Mouse (Mus musculus) activated CD4-positive, CD25-positive, alpha-beta regulatory T cell, adult 4 months (primary cell): ENCODE measurements around the gene Rcsd1. TPM values are rescaled to one million over a fixed set of nuclear protein-coding genes. Genes with fewer than 3 reads are reported as not detected.

Source experiments
- ATAC-seq: one replicate; pipeline ENCODE4 v1.8.0; 2017
- polyA plus RNA-seq, 2 experiments: library from polyadenylated mRNA; unstranded; fragments of 100-300 nt; shearing (Covaris generic); gene quantifications; one replicate each; pipeline ENCODE4 v1.2.1; 2017

The Rcsd1 gene
- polyA plus RNA-seq, result 100 to 1,000 TPM; 110 to 112 TPM

- peak; percentile 78 for ATAC-seq
These were observed at the start of gene Rcsd1 for GRCm38 (mm10) chr1:165709629-165710256. Gene Rcsd1, minus strand, starts transcription at chr1:165709757.

DNA sequence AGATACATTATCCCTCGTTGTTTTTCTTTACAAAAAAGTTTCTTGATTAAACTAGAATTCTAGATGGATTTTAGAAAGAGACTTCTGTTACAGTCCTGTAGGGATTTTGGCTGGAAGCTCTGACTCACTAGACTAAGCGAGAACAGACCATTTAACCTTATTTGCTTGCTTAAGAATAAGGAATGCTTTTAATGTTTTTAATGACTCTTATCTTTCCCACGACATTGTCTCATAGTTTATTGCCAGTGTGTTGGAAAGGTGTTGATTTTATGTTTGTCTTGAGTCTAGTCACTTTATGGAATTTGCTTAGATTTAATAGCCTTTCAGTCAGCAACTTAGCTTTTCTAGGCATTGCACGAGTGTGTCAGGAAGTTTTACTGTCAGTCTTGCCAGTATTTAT is 45.6 kb upstream of the Rcsd1 start:
- no peak for ATAC-seq

DNA sequence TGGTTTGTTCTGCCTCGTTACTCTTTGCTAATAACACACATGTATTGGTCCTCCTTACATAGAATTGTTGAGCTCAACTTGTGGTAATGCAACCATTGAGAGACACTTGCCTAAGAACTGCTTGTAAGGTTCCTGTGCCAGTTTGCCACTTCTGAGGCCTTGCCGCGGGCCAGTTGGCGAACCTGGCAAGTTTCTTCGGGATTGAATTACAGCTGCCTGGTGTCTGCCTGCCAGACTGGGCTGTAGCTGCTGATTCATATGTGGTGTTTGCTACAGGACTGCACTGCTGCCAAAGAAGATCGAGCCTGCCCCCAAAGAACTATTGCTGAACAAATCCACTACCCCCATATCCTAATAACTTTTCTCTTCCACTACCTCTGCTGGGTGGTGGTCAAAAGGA is 44.6 kb upstream of the Rcsd1 start:
- no peak for ATAC-seq

- no peak for ATAC-seq
These were observed 42.3 kb upstream of the Rcsd1 start for GRCm38 (mm10) chr1:165751838-165752237.

DNA sequence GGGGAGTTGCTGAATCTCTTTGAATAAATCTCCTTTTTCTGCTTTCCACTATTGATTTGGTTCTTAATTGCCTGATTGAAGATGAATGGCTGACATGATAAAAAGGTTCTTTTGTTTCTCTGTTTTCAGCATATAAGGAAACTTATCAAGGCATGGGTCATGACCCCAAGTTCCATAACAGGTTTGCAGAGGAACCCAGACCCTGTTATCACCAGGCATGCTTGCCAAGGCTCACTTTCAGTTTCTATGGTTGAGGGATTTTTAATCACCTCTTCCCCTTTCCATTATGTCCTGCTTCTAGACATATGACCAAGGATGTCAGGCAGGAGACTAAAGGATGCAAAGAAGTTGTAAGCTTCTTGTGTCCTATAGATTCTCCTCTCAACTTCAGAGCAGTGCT is 41.6 kb upstream of the Rcsd1 start:
- ATAC-seq, result no peak

DNA sequence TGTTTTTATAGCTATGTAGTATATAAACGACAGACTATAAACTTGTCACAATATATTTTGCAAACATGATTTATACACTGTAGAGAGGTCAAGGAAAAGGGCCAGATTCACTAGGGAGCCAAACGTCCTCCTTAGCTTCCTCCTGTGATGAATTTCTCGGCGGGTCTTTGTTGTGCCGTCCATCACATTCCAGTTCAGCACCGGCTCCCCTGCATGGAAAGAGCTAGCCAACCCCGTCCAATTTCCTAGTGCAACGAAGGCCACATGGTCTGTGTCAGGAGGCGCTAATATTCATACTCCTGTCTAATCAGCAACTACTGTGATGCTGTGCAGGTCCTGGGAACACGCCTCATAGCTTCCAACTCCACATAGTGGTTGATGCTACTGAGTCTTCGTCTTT is 38.5 kb upstream of the Rcsd1 start:
- no peak for ATAC-seq

DNA sequence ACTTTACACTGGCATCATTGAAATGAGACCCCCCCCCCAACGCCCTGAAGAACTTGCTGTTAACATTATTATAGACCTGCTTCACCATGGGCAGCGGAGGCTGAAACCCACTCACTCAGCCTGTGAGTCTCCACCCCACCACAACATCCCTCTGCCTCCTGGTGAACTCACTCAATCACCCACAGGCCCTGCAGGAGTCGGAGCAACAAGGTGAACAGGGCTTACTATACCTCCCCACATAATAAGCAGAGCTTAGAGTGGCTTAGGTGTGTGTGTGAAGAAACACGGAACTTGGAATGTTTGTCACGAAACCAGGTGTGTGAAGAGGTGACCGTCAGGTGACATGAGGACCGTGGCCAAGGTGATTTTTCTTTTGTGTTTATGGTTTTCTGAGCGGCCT is 32.4 kb upstream of the Rcsd1 start:
- ATAC-seq, result no peak

GRCm38 (mm10) chr1:165738985-165739384 is 29.4 kb upstream of the Rcsd1 start:
- ATAC-seq, result no peak

DNA sequence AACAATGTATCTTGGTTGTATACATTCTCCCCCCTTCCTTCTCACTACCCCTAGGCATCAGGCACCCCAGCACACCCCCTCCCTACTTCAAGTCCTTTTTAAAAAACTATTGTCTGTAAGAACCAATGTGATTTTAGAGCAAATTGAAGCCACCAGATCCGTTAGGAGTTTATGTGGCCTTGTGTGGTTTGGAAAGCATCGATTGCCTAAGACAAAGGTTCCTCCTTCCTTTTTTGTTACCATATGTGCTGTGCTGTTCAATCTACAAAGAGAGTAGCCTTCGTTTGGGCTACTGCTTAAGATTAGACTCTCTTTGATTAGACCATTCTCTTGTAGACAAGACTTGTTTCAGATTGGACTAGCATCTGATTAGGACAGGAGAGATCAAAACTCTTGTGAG is 28.3 kb upstream of the Rcsd1 start:
- no peak for ATAC-seq

GRCm38 (mm10) chr1:165737451-165737850 is 27.9 kb upstream of the Rcsd1 start:
- no peak for ATAC-seq

DNA sequence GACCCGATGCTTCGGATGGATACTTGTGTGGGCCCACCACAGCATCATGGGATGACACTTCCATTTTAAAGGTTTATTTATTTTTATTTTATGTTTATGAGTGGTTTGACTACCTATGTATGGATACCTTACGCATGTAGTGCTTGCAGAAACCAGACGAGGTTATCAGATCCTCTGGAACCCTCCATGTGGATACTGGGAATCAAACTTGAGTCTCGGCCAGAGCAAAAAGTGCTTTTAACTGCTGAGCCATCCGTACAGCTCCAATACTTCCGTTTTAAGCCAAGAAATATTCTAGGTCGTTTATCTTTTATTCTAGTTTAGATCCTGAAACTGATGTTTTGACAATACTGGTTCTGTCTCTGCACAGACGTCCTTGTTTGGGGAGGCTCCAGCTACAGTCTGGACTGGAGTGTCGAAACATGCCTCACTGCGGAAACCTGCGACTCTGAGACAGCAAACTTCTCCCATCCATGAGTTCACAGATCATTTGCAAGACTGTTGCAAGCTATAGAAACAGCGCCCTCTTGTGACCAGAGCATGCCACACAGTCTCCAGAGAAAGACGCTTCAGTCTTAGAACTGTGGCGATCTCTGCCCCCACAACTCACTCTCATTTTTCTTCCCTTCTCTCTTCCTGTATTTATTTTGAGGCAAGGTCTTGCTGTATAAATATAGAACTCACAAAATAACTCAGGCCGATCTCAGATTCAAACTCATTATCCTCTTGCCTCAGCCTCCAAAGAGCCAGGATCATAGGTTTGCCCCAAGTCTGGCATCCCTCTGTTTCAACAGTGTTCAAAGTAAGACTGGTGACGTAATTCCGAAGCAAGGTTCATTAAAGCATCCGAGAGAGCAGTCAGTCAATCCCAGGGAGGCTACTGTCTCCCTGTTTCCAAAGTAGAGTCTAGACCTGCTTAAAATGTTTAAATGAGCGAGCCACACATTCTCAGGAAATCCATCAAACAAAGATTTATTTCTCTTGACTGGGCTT is 26.6 kb upstream of the Rcsd1 start:
- peak; percentile 93 for ATAC-seq

- no peak for ATAC-seq
These were observed 25.3 kb upstream of the Rcsd1 start for GRCm38 (mm10) chr1:165734840-165735239.

- no peak for ATAC-seq
These were observed 22.0 kb upstream of the Rcsd1 start for GRCm38 (mm10) chr1:165731553-165731952.

DNA sequence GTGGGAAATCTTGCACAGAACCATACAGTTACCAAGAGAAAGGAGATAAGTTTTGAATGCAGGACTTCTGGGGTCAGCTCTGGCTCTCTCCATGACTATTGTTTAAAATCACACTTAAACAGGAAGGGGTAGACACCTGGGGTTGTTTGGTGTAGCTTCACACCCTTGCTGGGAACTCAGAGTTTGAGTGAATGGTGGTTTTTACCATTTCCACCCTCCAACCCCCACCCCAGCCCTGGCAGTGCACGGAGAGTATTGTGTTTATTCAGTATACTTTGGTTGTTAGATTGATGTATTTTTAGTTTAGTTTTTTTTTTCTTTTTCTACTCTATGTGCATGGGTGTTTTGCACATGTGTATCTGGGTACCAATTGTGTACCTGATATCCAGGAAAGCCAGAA is 20.6 kb upstream of the Rcsd1 start:
- peak; percentile 86 for ATAC-seq

DNA sequence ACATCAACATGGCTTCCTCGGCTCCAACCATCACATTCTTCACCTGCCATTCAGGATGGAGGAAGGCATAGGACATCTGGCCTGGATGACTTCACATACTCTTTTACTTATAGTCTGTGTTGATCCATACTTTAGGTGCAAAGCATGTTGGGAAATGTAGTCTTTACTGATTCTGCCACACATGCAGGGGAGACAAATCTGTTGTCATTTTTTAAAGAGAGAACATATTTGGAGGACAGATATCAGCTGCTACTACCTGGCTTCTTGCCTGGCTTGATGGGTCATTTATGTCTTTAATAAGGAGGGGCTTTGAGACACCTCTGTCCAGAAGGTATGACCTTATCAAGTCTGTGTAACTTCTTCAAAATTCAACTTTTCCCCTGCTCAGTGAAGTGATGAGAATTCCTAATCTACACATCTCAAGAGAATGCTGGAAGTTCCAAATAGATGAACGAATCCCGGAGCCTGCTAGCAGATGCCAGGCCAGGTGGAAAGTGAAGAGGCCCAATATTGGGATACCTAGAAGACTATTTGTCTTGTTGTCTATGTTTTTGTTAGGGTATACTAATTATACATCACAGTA is 18.6 kb upstream of the Rcsd1 start:
- no peak for ATAC-seq

- ATAC-seq, result no peak
These were observed 17.4 kb upstream of the Rcsd1 start for GRCm38 (mm10) chr1:165726986-165727385.

DNA sequence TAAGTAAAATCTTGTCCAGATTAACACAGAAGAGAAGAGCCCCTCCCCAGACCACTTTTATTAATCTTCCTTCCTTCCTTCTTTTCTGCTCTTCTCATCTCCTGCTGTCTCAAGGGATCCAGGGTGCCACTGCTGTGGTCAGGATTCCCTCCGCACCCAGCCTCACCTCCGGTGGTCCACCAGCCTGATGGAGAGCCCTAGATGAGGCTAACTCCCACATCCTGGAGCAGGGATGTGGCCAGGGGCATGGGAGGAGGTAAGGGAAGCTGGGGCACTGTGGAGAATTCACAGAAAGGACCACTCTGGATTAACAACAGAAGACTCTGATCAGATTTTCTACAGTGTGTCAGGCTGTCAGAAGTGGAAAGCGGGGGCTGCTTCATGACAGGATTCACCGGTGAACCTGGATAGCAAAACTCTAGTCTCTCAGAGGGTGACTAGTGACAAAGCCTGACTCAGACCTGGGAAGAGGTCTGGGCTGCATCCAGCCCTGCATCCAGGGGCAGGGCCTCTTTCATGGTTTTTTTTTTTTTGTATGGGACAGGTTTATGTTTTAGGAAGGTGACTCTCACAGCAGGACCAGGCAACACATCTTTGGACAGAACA is 15.6 kb upstream of the Rcsd1 start:
- ATAC-seq, result no peak

- ATAC-seq, result no peak
These were observed 14.9 kb upstream of the Rcsd1 start for GRCm38 (mm10) chr1:165724219-165725033.

DNA sequence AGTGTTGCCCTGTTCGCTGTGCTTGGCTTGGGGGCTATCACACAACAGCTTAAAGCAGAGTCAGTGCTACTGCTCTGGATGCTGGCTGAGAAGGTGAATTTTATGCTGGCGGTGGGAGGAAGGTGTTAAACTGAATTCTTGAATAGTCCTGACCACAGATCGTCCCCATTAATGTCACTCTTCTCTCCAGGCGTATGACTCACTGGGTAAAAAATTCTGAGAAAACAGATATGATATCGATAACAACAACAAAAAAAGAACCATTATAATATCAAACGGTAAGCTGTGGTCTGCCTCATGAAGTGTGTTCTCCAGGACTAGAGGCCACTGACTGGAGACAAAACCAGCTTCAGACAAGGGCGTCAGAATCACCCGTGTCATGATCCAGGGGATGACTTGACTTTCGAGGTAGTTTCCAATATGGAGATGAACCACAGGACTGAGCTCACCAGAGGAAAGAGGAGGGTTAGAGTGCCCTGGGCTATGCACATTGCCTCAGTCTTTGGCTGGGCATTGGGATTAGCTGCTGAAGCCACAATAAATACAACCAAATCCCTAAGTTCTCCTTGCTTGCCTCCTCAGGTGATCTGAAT is 13.1 kb upstream of the Rcsd1 start:
- peak; percentile 60 for ATAC-seq

DNA sequence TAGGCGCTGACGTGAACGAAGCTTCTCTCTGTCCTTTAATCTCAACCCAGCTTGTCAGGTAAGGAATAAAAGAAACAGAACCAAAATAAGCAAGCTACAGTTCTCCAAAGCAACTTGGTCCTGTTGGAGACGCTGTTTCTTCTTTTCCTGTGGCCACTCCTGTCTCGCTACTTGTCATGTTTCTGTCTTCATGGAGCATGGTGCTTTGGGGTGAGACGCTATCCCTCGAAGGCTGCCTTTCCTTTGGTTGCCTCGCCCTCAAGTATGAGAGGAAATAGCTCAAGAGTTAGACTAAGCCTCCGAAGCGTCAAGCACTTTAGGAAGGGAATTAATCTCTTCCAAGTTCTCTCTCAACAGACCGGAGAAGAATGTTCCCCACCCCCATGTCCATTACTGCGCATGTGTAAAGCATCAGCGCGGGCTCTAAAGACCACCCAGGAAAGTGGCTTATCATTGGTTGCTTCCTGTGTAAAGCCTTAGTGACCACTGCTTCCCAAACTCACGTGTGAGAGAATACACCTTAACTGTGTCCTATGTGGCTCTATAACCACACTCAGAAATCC is 9.1 kb upstream of the Rcsd1 start:
- peak; percentile 6 for ATAC-seq
